Mouse (Mus musculus): ENCODE measurements around the gene Pole2.

DNA sequence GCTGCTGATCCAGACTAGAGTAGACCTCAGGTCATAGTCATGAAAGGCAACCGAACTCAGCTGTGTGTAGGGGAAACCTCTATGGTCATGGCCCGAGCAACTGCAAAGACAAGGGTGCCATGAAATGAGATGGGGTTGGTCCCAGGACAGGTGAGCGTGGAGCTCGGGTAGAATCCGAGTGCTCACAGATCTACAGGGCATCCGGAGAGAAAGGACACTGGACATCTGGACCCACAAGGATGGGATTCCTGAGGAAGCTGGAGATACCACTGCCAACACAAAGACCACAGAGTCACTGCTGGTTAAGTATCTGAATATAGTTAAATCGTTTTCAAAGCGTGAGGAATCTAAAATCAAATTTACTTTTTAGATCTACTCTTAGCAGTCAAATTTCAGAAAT lies 20.6 kb downstream of the Pole2 start:
- TF ChIP-seq CTCF (IDR thresholded peaks at IDR 0.05; ENCODE audit: insufficient read depth, low read depth, low read length) = no peak
- TF ChIP-seq POLR2A (IDR thresholded peaks at IDR 0.05; ENCODE audit: insufficient read depth, low read depth, low read length) = no peak

Measured in olfactory bulb, adult 2 months (tissue).